Mouse (Mus musculus) cerebellum, adult 2 months (tissue): ENCODE measurements around the gene Gngt2.

ENCODE experiments used
- CTCF ChIP-seq: fragments of 200-500 bp; IDR thresholded peaks from 2 replicates; pipeline ENCODE4 v1.5.1; 2011; ENCODE audit warnings: low read depth, mild to moderate bottlenecking, control low read depth, low read length, moderate library complexity, borderline replicate concordance; ENCODE audit not compliant: insufficient read depth
- POLR2A ChIP-seq: fragments of 200-500 bp; IDR thresholded peaks from 2 replicates; pipeline ENCODE4 v1.6.1; 2011; ENCODE audit warnings: low read length, control low read depth, borderline replicate concordance; ENCODE audit not compliant: insufficient read depth

- TF ChIP-seq CTCF (no peak), POLR2A (no peak)
These were observed 44.0 kb upstream of the Gngt2 start for GRCm38 (mm10) chr11:95792950-95793509.
